Mouse (Mus musculus) naive thymus-derived CD4-positive, alpha-beta T cell, adult 5 months (primary cell): Measurements from ENCODE around the gene Gm20683. TPM values are rescaled to one million over a fixed set of nuclear protein-coding genes. Genes with fewer than 3 reads are reported as not detected.

Source experiments
- polyA plus RNA-seq: library from polyadenylated mRNA; unstranded; fragments of 100-300 nt; shearing (Covaris generic); gene quantifications from one replicate; pipeline ENCODE4 v1.2.1, GENCODE M21; 2017

Gene Gm20683
- polyA plus RNA-seq, 1 experiment from 2014 or later: 1.8 TPM

Other genes starting within 250 kb of the Gm20683 start
- not detected for gene Gng13, start 124.6 kb downstream of the Gm20683 start, polyA plus RNA-seq
- 7.1 TPM for gene Chtf18, start 114.3 kb downstream of the Gm20683 start, polyA plus RNA-seq
- gene Rpusd1, start 114.1 kb downstream of the Gm20683 start, polyA plus RNA-seq: 4.9 TPM
- gene Mslnl, start 105.7 kb downstream of the Gm20683 start, polyA plus RNA-seq: not detected
- gene Msln, start 87.4 kb downstream of the Gm20683 start, polyA plus RNA-seq: not detected
- gene Narfl, start 68.0 kb downstream of the Gm20683 start, polyA plus RNA-seq: 21.6 TPM
- gene Haghl, start 56.1 kb downstream of the Gm20683 start, polyA plus RNA-seq: 25.7 TPM
- gene Ccdc78, start 55.2 kb downstream of the Gm20683 start, polyA plus RNA-seq: not detected
- gene Fam173a, start 48.9 kb downstream of the Gm20683 start, polyA plus RNA-seq: 109 TPM
- gene AC134908.4, start 46.1 kb downstream of the Gm20683 start, polyA plus RNA-seq: not detected
- gene Metrn, start 44.6 kb downstream of the Gm20683 start, polyA plus RNA-seq: 28.3 TPM
- gene Fbxl16, start 32.7 kb downstream of the Gm20683 start, polyA plus RNA-seq: not detected
- gene Wdr24, start 18.1 kb downstream of the Gm20683 start, polyA plus RNA-seq: 22.7 TPM
- gene Jmjd8, start 12.9 kb downstream of the Gm20683 start, polyA plus RNA-seq: 27.1 TPM
- 149 TPM for gene Stub1, start 8.4 kb downstream of the Gm20683 start, polyA plus RNA-seq
- 0.98 TPM for gene Rhbdl1, start 4.5 kb downstream of the Gm20683 start, polyA plus RNA-seq
- 31.6 TPM for gene Rhot2, start 3.1 kb upstream of the Gm20683 start, polyA plus RNA-seq
- gene Wdr90, start 19.7 kb upstream of the Gm20683 start, polyA plus RNA-seq: 11.6 TPM
- 7.4 TPM for gene Mcrip2, start 27.0 kb upstream of the Gm20683 start, polyA plus RNA-seq
- gene Mettl26, start 33.3 kb upstream of the Gm20683 start, polyA plus RNA-seq: 46.3 TPM
- 0.81 TPM for gene Wfikkn1, start 39.1 kb upstream of the Gm20683 start, polyA plus RNA-seq
- 21.6 TPM for gene Rab40c, start 78.0 kb upstream of the Gm20683 start, polyA plus RNA-seq
- gene Pigq, start 103.2 kb upstream of the Gm20683 start, polyA plus RNA-seq: 44.4 TPM
- gene Nhlrc4, start 103.2 kb upstream of the Gm20683 start, polyA plus RNA-seq: not detected
- gene A930017K11Rik, start 110.8 kb upstream of the Gm20683 start, polyA plus RNA-seq: not detected
- 25.9 TPM for gene Capn15, start 144.0 kb upstream of the Gm20683 start, polyA plus RNA-seq
- gene Rab11fip3, start 227.8 kb upstream of the Gm20683 start, polyA plus RNA-seq: 15.6 TPM
- 17.6 TPM for gene Decr2, start 248.6 kb upstream of the Gm20683 start, polyA plus RNA-seq